Mouse (Mus musculus) gastrocnemius, adult 8-10 months (tissue): ENCODE measurements around the gene Tcp10a. TPM values are rescaled to one million over a fixed set of nuclear protein-coding genes. Genes with fewer than 3 reads are reported as not detected.
A peak's percentile ranks its signal among the peaks of the same experiment; 100 is the strongest.
"Not testable (repeated sequence)": the region's sequence is repeated elsewhere in the genome, so short reads cannot be mapped to it uniquely, and the experiment has no call there.

Experiments used
- DNase-seq, 2 experiments: peaks; one replicate each; pipeline ENCODE4 v3.0.0; 2022; ENCODE audit warnings: low spot score in 2 of 2
- total RNA-seq, 4 experiments: library from RNA; stranded (reverse); gene quantifications; 2 replicates each; pipeline ENCODE4 v1.2.4; 2022

Gene Tcp10a
- total RNA-seq: under 1 TPM in 1 of 4 experiments, not detected in 3; 0.75 TPM

GRCm38 (mm10) chr17:7324346-7324745, at the start of gene Tcp10a:
Tcp10a (plus strand) TSS chr17:7324646.
- DNase-seq: not testable (repeated sequence)

GRCm38 (mm10) chr17:7278702-7279242, 45.7 kb upstream of the Tcp10a start:
- DNase-seq: no peak

GRCm38 (mm10) chr17:7279251-7279650, 45.2 kb upstream of the Tcp10a start:
- DNase-seq: no peak

GRCm38 (mm10) chr17:7284297-7284910, 40.0 kb upstream of the Tcp10a start:
- DNase-seq: peak in 1 of 2 experiments; percentile 18

- DNase-seq: no peak
Measured at GRCm38 (mm10) chr17:7285292-7285691, 39.2 kb upstream of the Tcp10a start.

GRCm38 (mm10) chr17:7286422-7287050, 37.9 kb upstream of the Tcp10a start:
- no peak for DNase-seq

- no peak for DNase-seq
Measured at GRCm38 (mm10) chr17:7292012-7292684, 32.3 kb upstream of the Tcp10a start.

GRCm38 (mm10) chr17:7306278-7307196, 17.9 kb upstream of the Tcp10a start:
- not testable (repeated sequence) for DNase-seq

DNA sequence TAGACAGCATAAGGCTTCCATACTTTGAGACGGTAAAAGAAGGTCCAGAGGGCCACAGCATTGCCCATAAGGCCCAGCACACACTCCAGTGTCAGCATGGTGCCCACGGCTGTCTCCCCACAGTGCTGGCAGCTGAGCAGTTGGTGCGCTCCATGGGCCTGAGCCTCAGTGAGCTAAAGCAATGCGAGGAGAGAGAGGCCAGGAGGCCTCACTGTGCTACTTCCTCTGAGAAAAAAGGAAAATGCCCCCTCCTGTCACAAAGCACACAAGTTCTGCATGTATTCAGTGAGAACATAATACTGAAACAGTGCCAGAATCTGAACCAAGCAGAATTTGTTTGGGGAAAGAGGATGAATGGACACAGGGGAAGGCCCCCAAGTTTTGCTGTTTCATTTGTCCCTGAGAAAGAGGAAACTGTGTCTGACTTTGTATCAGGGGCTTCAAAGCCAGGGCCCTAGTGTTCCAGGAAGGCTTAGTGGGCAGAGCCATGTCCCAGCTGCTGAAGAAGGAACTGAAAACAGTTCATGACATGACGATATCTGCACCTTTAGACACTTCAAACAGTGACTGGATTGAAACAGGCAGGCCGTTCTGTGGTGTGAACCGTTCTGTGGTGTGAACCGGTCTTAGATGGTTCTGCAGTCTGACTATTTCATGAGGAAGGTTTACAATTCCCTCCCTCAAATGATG, 8.6 kb upstream of the Tcp10a start:
- DNase-seq: not testable (repeated sequence)

GRCm38 (mm10) chr17:7319789-7320188, 4.7 kb upstream of the Tcp10a start:
- not testable (repeated sequence) for DNase-seq

DNA sequence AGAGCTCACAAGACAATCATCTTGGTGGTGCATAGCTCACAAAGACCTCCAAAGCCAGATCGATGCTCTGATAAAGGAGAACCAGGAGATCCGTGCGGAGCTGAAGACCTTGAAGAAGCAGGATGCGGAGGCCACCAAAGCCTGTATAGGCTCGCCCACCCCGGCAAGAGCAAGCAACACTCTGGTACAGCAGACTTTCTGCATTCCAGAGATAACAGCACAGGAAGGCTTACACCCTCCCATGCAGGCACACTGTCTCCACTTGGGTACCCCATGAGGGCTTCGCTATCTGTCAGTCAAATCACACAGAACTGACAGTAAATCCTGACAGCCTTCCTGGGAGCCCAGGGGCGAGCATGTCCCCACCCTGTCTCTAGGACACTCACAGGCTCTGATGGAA, 2.0 kb downstream of the Tcp10a start:
- not testable (repeated sequence) for DNase-seq

- DNase-seq: not testable (repeated sequence)
Measured at GRCm38 (mm10) chr17:7332745-7333144, 8.3 kb downstream of the Tcp10a start.

DNA sequence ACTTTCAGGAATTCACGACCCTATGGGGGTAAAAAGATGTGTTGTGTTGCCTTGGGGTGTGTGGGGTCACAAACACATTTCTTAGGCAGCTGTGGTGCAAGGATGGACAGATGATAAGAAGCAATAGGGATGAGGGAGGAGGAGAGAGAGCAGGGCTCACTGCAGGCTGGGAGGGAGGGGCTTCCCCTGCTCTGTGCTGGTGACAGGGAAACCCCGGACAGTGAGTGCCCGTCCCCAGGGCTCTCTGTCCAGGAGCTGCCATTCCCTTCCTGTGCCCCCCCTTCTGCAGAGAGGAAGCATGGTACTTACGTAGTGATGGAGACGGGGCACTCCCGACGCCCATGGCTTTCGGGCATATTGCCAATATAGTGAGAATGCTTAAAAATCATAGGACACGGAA, 12.9 kb downstream of the Tcp10a start:
- not testable (repeated sequence) for DNase-seq

GRCm38 (mm10) chr17:7348765-7349164, 24.3 kb downstream of the Tcp10a start:
- not testable (repeated sequence) for DNase-seq

DNA sequence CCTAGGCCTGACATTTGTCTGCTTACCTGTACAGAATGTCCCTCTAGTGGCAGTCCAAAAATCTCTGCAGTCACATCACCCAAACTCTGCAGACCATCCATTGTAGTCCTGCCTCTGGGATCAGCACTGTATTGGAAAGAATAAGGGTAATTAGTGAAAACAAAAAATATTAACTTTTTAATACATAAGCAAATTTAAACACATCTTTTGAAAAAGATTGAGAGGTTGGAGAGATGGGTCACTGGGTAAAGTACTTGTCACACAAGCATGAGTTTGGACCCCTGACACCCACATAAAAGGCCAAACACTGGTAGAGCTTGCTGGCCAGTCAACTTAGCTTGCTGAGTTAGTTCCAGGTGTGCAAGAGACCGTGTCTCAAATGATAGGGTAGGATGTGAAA, 28.1 kb downstream of the Tcp10a start, which contains the start of gene Ttll2:
Ttll2 (minus strand) TSS at position 101 of the 400 bp plus-strand sequence.
- not testable (repeated sequence) for DNase-seq

DNA sequence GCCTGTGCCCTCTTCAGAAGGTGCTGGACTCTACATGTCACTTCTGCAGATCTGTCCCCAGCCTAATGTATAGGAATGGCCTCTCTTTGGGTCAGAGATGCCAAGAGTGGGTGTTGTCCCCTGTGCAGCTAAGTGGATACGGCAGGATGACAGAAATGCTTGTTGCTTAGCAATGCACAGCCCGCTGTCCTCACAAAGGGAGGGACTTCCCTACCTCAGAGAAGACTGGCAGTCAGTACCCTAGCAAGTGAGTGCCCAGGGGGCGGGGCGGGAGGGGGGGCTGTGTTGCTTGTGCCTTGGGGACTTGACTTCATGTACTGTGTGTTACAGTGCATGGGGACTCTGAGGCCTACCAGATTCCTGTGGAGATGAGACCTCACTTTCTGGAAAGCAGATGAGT, 35.4 kb downstream of the Tcp10a start:
- not testable (repeated sequence) for DNase-seq

DNA sequence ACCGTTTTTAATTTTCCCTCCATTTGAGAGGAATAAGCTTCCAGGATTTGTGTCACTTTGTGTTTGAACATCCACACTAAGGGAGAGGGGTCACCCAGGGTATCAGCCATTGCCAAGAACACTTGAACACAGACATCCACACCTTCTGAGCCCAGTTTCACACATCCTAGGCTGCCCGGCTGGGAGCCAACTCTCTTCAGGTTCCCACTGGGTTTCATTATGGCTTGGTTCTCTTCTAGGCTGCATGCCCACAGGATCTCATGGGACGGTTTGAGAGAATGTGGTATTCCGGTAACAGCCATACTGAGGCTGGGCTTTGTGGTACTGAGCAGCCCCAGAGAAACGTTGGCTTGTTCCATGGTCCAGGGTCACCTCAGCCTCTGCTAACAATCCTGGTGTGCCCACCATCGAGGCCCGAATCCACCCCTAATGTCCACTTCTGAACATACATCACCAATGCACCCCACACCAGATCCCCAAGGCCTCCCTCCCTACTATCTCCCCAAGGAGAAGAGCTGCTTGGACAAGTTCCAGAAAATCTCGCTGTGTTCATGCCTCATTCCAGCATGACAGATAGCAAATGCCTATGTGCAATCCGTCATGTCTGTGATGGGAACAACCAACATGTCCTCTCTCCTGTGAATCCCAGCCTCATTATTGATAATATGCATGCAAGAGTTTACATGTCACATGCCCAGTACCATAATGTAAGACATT, 36.5 kb downstream of the Tcp10a start:
- not testable (repeated sequence) for DNase-seq

DNA sequence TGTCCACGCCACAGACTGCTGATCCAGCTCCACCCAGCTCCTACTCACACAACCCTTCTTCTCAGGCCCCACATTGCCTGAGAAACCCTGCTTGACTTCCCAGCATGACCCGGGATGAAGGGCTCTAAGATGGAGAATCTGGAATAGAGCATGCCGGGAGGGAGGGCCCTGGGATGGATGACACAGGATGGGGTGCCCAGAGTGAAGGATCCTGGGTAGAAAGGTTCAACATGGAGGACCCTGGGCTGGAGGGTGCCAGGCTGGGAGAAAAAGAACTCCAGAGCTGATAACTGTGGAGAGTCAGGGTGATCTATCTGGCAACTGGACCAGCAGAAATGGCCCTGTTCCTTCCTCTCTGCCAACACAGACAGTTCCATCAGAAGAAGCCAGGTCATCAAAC, 41.2 kb downstream of the Tcp10a start:
- not testable (repeated sequence) for DNase-seq

DNA sequence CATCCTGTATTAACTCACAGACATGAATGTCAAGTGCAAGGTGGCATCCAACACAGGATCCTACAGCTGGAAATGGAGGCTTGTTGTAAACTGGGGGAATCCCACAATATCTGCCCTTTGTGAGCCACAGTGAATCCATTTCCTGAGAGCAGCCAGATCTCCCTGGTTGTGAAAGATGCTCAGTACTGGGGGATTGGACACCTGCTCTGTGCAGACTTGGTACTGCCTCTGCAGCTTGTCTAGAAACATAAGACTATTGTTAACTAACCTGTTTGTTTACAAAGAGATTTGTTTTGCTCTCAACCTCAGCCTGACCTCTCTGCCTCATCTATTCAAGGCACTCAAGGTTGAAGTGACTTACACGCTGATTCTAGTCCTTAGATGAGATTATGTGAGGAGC, 41.8 kb downstream of the Tcp10a start:
- DNase-seq: not testable (repeated sequence)
